Mouse (Mus musculus) liver, embryonic 13.5 days (tissue): ENCODE measurements around the gene Sh3rf1. TPM values are rescaled to one million over a fixed set of nuclear protein-coding genes. Genes with fewer than 3 reads are reported as not detected.
A peak's percentile ranks its signal among the peaks of the same experiment; 100 is the strongest.

ENCODE experiments used
- ATAC-seq: fragments of 200-750 bp; cut with Nextera tagmentation; 2 replicates; pipeline ENCODE4 v1.8.0; 2017; ENCODE audit warnings: low read depth, mild to moderate bottlenecking, moderate number of reproducible peaks, moderate library complexity
- DNase-seq: peaks from one replicate; pipeline ENCODE4 v3.0.0; 2022
- H3K27ac ChIP-seq: fragments of 300-500 bp; sonication (generic); 2 replicates; pipeline ENCODE4 v1.5.1; 2015; ENCODE audit warnings: moderate library complexity, mild to moderate bottlenecking, inconsistent platforms
- H3K27me3 ChIP-seq: fragments of 300-500 bp; sonication (generic); 2 replicates; pipeline ENCODE4 v1.6.1; 2015; ENCODE audit warnings: mild to moderate bottlenecking, inconsistent platforms
- H3K36me3 ChIP-seq: fragments of 300-500 bp; sonication (generic); 2 replicates; pipeline ENCODE4 v1.6.1; 2015; ENCODE audit warnings: mild to moderate bottlenecking, inconsistent platforms
- H3K4me1 ChIP-seq: fragments of 300-500 bp; sonication (generic); replicated peaks from 2 replicates; pipeline ENCODE4 v1.6.1; 2015; ENCODE audit warnings: inconsistent platforms
- H3K4me2 ChIP-seq: fragments of 300-500 bp; sonication (generic); 2 replicates; pipeline ENCODE4 v1.6.1; 2015; ENCODE audit warnings: inconsistent platforms, mild to moderate bottlenecking, moderate library complexity
- H3K4me3 ChIP-seq: fragments of 300-500 bp; sonication (generic); replicated peaks from 2 replicates; pipeline ENCODE4 v1.5.1; 2015; ENCODE audit warnings: mild to moderate bottlenecking, inconsistent platforms
- H3K9ac ChIP-seq: fragments of 300-500 bp; sonication (generic); 2 replicates; pipeline ENCODE4 v1.6.1; 2015; ENCODE audit warnings: mild to moderate bottlenecking, inconsistent platforms
- H3K9me3 ChIP-seq: fragments of 300-500 bp; sonication (generic); replicated peaks from 2 replicates; pipeline ENCODE4 v1.6.1; 2016; ENCODE audit warnings: inconsistent platforms
- WGBS: fragments of 180-500 bp; shearing (Covaris S2); methylation state at CpG from one replicate; pipeline ENCODE4 v1.1.7; 2015; ENCODE audit not compliant: insufficient replicate concordance; 5-methylcytosine and 5-hydroxymethylcytosine counted together
- polyA plus RNA-seq: library from polyadenylated mRNA; unstranded; fragments of >200 nt; fragmentation: Nextera tagmentation; extraction: Ambion mirVana; gene quantifications from 2 replicates; pipeline ENCODE4 v1.2.1, GENCODE M21; 2015

Sh3rf1 gene
- polyA plus RNA-seq, 1 experiment from 2014 or later: 1.1 TPM

DNA sequence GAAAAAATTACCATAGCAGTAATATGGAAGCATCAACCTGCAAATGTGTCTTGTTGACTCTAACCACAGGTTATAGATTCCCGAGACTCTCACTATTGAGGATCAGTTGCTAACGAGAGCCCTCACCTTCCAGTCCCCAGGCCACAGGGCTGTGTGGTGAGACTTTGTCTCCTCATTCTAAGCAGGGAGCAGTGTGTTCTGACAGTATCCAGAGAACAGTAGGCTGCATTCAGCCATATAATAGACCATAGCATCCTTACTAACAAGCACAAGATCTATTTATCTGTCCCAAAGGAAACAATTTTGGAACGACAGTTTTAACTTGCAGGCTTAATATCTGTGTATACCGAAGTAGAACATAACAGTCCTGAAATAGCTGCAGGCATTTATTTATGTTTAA is 75.2 kb downstream of the Sh3rf1 start:
- Histone ChIP-seq H3K9me3 (no peaks in the 10 kb centered on the region), H3K4me2 (no peak overlapping the region), H3K27ac (no peak overlapping the region), H3K27me3 (no peaks in the 10 kb centered on the region), H3K9ac (no peak overlapping the region), H3K36me3 (no peaks in the 10 kb centered on the region), H3K4me3 (no peak overlapping the region), H3K4me1 (no peaks in the 10 kb centered on the region)
- ATAC-seq (no peak), DNase-seq (no peak)
- 75% methylated on average over 4 of the region's 4 CpGs for WGBS

DNA sequence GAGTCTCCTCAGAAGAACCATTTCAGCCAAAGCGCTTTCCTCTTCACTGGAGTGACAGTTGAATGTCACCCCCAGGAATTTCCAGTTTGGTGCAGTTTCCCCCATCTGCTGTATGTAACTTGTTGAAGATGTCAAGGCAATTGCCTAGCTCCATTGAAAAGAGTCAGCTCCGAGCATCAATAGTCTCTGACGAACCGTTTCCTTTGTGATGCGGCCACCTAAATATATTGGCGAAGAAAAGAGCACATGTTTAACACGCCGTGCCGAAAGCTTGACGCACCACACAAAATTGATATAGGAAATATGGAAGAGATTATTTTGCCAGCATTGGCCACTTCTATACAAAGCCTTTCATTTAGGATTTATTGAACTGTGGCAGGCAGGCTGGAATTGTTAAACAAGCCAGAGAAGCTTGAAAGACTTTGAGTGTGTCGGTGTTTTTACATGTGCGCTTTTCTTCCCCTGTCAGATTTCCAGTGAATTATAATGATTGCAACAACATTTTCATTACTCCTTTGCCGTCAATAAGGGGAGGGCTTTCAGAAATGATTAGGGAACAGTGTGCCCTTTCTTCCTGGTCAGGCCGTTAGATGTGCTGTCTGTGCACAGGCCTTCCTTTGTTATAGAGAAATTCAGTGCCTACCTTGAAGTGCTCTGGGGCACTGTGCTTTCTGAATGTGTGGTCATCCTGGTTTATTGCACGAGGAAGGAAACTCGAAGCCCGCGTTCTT is 77.8 kb downstream of the Sh3rf1 start:
- Histone ChIP-seq H3K4me3 (no peak overlapping the region), H3K36me3 (no peaks in the 10 kb centered on the region), H3K9me3 (no peaks in the 10 kb centered on the region), H3K27me3 (no peaks in the 10 kb centered on the region), H3K4me2 (no peak overlapping the region), H3K4me1 (0 out of 2 replicates have a peak, but pooled peaks cover 4% of the 10 kb centered on the region), H3K9ac (no peak overlapping the region), H3K27ac (no peak overlapping the region)
- 82% methylated on average over 18 of the region's 18 CpGs for WGBS
- ATAC-seq (no peak), DNase-seq (no peak)

DNA sequence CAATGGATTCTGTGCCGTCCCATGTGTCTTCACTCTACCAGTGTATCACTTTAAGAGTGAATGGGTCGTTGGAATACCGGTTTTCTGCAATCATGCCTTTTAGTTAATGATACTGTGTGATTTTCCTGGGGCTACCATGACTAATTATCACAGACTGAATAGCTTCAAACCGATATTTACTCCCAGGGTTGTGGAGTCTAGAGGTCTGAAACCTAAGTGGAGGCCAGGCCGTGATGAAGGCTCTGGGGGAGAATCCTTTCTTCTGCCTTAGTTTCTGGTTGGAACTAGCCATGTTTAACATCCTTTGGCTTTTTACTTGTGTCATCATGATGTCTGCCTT is 78.3 kb downstream of the Sh3rf1 start:
- Histone ChIP-seq H3K9me3 (no peaks in the 10 kb centered on the region), H3K4me3 (no peak overlapping the region), H3K4me1 (0 out of 2 replicates have a peak, but pooled peaks cover 4% of the 10 kb centered on the region), H3K4me2 (no peak overlapping the region), H3K9ac (no peak overlapping the region), H3K27me3 (no peaks in the 10 kb centered on the region), H3K36me3 (no peaks in the 10 kb centered on the region), H3K27ac (no peak overlapping the region)
- ATAC-seq (no peak), DNase-seq (no peak)
- 78% methylated on average over 5 of the region's 5 CpGs for WGBS

DNA sequence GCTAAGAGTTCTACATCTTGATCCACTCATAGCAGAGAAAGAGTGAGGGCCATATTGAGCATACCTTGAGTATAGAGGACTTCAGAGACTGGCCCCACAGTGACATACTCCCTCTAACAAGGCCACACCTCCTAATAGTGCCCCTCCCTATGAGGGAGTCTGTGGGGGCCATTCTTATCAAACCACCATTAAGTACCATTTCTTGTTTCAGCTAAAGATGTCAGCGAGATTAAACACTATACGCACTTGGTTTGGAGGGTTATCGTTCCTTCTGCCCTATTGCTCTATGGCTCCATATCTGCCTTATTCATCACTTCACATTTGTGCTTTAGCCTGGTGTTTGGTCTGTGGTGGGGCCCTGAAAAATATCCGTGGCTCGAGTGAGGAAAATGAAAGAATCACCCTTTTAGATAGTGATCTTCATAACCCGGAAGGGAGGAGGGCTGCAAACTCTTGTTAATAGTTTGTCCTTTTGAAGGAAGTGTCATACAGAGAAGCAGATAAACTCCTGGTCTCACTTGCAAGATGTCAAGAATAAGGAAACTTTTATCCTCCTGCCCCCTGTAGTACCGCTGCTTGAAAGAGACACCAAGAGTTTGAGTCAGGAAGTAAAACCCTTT is 81.9 kb downstream of the Sh3rf1 start:
- H3K4me3 ChIP-seq: no peak overlapping the region
- H3K4me1 ChIP-seq: 0 out of 2 replicates have a peak, but pooled peaks cover 12% of the 10 kb centered on the region
- H3K27ac ChIP-seq: no peak overlapping the region
- no peaks in the 10 kb centered on the region for H3K27me3 ChIP-seq
- 54% methylated on average over 7 of the region's 7 CpGs for WGBS
- ATAC-seq: peak; percentile 48; the same call in 1 of the 2 replicates
- no peaks in the 10 kb centered on the region for H3K9me3 ChIP-seq
- H3K36me3 ChIP-seq: no peaks in the 10 kb centered on the region
- H3K9ac ChIP-seq: no peak overlapping the region
- H3K4me2 ChIP-seq: no peak overlapping the region
- DNase-seq: no peak

DNA sequence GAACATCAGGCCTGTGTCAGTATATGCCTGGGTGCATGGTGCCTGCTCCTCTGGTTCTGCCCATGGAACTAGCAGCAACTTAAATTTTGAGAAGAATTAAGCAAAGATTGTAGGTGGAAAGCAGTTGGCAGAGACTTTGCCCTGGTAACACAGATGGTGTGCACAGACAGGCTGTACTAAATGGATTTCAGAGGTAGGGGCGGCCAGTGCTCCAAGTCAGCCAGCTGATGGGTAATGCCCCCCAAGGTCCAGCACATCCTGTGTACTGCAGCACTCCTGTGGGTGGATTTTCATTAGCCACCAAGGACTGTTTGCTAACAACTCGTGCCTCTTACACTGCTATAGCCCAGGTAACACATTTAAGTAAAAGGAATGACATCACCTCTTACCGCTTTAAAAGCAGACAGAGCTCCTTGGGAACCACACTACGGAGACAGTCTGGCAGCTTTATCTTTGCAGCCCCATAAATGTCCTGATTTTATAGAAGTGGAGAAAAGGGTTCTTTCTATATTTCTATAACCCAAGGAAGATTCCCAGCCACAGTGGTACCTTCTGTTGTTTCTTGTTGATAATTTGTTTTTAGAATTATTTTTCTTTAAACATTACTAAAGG is 82.9 kb downstream of the Sh3rf1 start:
- Histone ChIP-seq H3K9me3 (no peaks in the 10 kb centered on the region), H3K36me3 (no peaks in the 10 kb centered on the region), H3K27me3 (no peaks in the 10 kb centered on the region), H3K4me3 (no peak overlapping the region), H3K9ac (no peak overlapping the region), H3K4me1 (0 out of 2 replicates have a peak, but pooled peaks cover 14% of the 10 kb centered on the region), H3K4me2 (no peak overlapping the region), H3K27ac (no peak overlapping the region)
- ATAC-seq (no peak), DNase-seq (no peak)
- WGBS: 58% methylated on average over 4 of the region's 4 CpGs

DNA sequence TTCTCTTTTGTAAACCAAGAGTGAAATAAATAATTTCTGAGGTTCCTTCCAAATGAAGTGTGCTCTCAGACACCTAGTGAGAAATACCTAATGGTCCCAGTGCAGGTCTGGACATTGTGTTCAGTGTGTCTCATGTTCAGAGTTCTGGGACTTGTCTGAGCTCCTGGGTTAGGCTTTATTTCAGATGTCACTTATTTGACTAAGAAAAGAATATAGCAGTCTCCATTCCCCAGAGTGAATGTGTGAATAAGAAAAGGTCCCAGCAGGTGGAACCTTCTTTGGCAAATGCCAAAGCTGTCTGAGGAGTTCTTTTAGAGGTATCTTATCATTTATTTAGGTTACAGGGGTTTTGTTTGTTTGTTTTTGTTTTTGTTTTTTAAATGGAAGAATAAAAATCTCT is 85.2 kb downstream of the Sh3rf1 start:
- H3K4me2 ChIP-seq: no peak overlapping the region
- H3K27me3 ChIP-seq: no peaks in the 10 kb centered on the region
- no peaks in the 10 kb centered on the region for H3K9me3 ChIP-seq
- DNase-seq: no peak
- ATAC-seq: no peak
- no peak overlapping the region for H3K9ac ChIP-seq
- no peaks in the 10 kb centered on the region for H3K36me3 ChIP-seq
- H3K4me3 ChIP-seq: no peak overlapping the region
- H3K27ac ChIP-seq: no peak overlapping the region
- 0 out of 2 replicates have a peak, but pooled peaks cover 14% of the 10 kb centered on the region for H3K4me1 ChIP-seq

DNA sequence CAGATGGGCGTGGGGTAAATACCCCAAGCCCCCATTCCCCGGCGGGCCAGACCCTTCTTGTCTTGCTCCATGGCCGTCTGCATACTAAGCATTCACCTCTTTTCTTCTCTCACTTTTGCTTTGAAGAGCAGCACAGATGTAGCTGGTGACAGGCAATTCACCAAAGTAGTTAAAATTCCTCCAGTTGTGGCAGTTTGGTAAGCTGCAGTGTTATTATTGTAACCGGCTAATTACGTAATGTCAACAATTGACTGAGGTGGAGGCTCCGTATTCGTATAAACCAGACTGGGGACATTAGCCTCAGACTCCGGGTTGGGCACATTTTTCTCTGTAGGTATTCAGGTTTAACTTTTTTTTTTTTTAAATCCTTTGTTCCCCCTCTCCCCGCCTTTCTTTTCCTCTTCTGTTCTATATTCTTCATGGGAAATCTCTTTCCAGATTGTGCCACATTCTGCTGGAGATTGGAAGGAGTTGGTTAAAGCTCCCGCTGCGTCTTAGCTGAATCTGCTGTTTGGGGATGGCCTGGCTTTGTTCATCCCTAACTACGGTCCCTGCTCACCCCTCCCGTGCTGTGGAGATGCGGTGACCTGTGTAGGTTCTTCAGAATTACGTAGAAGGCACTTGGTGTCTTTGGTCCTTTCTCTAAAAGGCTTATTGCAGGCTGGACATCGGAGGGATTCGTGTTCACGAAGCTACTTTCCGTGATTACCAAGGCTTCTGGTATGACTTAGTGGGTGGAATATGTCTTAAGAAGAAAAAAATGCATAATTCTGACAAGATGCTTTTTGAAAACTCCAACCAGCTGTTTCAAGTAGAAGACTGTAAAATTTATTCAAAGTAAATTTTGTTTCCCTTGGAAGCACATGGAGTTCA is 86.1 kb downstream of the Sh3rf1 start:
- ATAC-seq (no peak), DNase-seq (no peak)
- Histone ChIP-seq H3K27me3 (no peaks in the 10 kb centered on the region), H3K4me2 (no peak overlapping the region), H3K9ac (no peak overlapping the region), H3K4me1 (0 out of 2 replicates have a peak, but pooled peaks cover 14% of the 10 kb centered on the region), H3K9me3 (no peaks in the 10 kb centered on the region), H3K36me3 (no peaks in the 10 kb centered on the region), H3K4me3 (no peak overlapping the region), H3K27ac (no peak overlapping the region)
- WGBS: 70% methylated on average over 20 of the region's 20 CpGs

DNA sequence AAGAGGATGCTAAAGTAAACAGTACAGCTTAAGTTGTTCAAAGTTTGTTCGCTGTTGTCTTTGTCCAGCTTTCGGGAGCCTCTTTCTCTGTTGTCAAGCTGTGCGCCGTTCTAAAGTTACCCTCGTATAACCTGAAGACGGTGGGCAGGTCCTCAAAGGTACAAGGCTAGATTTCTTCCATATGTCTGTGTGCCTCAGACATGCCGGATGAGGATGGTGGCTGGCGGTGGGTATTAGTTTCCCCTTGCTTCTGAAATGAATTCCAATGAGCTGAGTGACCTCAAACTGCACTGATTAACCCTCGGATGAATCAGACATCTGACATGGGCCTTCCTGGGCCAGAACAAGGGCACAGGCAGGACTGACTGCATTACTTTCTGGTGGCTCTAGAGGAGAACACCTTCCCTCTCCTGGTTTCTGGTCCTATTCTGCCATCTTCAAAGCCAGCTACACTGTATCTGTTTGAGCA is 86.8 kb downstream of the Sh3rf1 start:
- Histone ChIP-seq H3K9me3 (no peaks in the 10 kb centered on the region), H3K36me3 (no peaks in the 10 kb centered on the region), H3K27me3 (no peaks in the 10 kb centered on the region), H3K4me1 (0 out of 2 replicates have a peak, but pooled peaks cover 11% of the 10 kb centered on the region), H3K4me2 (no peak overlapping the region), H3K9ac (no peak overlapping the region), H3K27ac (no peak overlapping the region), H3K4me3 (no peak overlapping the region)
- 68% methylated on average over 9 of the region's 9 CpGs for WGBS
- DNase-seq (no peak), ATAC-seq (no peak)

DNA sequence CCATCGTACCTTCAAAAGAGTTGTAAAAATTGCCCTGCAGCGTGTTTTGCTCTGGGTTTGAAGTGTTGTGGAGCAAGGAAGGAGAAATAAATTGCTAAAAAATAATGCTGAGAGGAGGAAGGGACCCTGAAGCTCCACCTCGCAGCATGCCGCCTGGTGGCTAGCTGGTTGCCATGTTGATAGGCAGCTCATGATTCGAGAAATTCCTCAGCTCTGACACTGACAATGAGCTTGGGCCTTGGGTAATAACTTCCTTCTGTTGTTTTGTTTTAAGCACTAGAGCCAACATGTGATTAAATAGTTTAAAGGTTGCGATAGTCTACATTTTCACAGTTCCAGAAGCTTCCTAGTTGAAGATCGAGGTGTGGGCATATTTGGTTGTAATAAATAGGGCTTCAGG is 89.3 kb downstream of the Sh3rf1 start:
- WGBS: 74% methylated on average over 7 of the region's 7 CpGs
- Histone ChIP-seq H3K9ac (no peak overlapping the region), H3K9me3 (no peaks in the 10 kb centered on the region), H3K4me3 (no peak overlapping the region), H3K4me1 (0 out of 2 replicates have a peak, but pooled peaks cover 10% of the 10 kb centered on the region), H3K27ac (no peak overlapping the region), H3K27me3 (no peaks in the 10 kb centered on the region), H3K4me2 (no peak overlapping the region), H3K36me3 (no peaks in the 10 kb centered on the region)
- ATAC-seq: no peak
- no peak for DNase-seq

DNA sequence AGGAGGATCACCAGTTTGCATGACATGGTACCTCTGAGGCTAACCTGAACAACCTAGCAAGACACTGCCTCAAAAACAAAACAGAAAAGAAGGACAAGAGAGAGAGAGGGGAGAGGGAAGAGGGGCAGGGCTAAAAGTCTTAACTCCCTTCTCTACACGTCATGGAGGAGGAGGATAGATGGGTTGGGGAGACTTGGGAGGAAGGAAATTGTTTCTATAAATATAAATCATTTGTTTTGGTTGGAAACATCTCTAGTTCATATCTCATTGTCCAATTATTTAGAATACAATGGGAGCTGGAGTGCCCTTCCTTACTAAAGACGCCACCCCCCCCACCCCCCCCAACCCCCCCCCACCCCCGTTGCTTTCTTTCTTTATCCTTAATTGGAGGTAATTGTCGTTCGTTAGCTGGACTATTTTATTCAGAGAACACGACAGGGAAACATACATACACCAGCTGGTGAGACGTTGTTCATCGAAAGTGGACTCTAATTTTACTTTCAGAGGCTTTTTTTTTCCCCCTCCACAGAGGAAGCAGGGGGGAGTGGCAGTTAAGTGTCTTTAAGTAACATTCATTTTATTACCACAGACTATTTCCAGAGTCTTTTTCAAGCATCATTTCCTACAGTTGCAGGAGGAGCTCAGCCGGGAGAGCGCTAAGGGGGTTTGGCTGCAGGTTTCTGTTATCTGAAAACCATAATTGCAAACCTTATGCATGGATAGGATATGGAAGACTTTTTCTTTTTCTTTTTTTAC is 92.5 kb downstream of the Sh3rf1 start:
- Histone ChIP-seq H3K4me2 (no peak overlapping the region), H3K9ac (no peak overlapping the region), H3K9me3 (no peaks in the 10 kb centered on the region), H3K27me3 (no peaks in the 10 kb centered on the region), H3K36me3 (no peaks in the 10 kb centered on the region), H3K27ac (no peak overlapping the region), H3K4me3 (no peak overlapping the region), H3K4me1 (no peaks in the 10 kb centered on the region)
- 45% methylated on average over 10 of the region's 10 CpGs for WGBS
- ATAC-seq: no peak
- DNase-seq: no peak
